Mouse (Mus musculus): ENCODE data around the gene Radil. TPM values are rescaled to one million over a fixed set of nuclear protein-coding genes. Genes with fewer than 3 reads are reported as not detected.
A peak's percentile ranks its signal among the peaks of the same experiment; 100 is the strongest.

Gene Radil
- polyA plus RNA-seq, 1 experiment: not detected

DNA sequence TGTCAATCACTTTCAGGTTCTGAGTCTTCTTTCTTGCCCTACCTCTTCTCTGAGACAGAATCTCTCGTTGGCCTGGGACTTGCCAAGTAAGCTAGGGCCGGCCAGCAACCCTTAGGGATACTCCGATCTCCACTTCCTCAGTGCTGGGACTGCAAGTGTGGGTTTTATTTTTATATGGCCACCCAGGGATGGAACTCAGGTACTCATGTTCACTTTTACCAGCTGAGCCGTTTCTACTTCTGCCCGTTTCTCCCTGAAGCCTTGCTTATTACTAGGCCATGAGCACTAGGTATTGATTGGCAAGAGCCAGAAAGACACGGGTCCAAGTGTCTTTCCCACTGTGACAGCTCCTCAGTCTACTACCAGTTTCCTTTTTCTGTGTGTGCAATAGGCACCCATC, 87.9 kb downstream of the Radil start:
- Histone ChIP-seq H3K4me3 (ENCODE audit: insufficient read depth, low read depth, low read length) (no peak overlapping the region), H3K27ac (ENCODE audit: insufficient read depth, low read depth, low read length) (peak overlapping the region; percentile 83), H3K4me1 (ENCODE audit: control insufficient read depth, insufficient read depth, low read length) (0 out of 2 replicates have a peak, but pooled peaks cover 6% of the 10 kb centered on the region)
- 82% methylated on average over 6 of the region's 6 CpGs for WGBS
- TF ChIP-seq CTCF (IDR thresholded peaks at IDR 0.05; ENCODE audit: insufficient read depth, low read depth, low read length) (no peak), POLR2A (IDR thresholded peaks at IDR 0.05; ENCODE audit: insufficient read depth, low read depth, low read length) (no peak)

DNA sequence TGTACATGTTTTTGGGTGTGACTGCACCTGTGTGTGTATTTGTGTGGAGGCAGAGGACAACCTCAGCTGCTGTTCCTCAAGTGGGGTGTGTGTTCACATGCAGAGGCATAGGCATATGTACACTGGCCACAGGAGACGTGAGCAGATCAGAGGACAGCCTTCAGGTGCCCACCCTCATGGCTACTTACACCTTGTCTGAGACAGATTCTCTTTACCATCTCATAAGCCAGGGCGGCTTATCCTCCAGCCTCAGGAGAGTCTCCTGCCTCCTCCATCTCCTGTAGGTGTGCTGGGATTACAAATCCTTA, 88.3 kb downstream of the Radil start:
- no peak overlapping the region for H3K27ac ChIP-seq (ENCODE audit: insufficient read depth, low read depth, low read length)
- 0 out of 2 replicates have a peak, but pooled peaks cover 6% of the 10 kb centered on the region for H3K4me1 ChIP-seq (ENCODE audit: control insufficient read depth, insufficient read depth, low read length)
- H3K4me3 ChIP-seq (ENCODE audit: insufficient read depth, low read depth, low read length): no peak overlapping the region
- WGBS: 93% methylated on average over 2 of the region's 2 CpGs
- TF ChIP-seq POLR2A (IDR thresholded peaks at IDR 0.05; ENCODE audit: insufficient read depth, low read depth, low read length) (no peak), CTCF (IDR thresholded peaks at IDR 0.05; ENCODE audit: insufficient read depth, low read depth, low read length) (no peak)

DNA sequence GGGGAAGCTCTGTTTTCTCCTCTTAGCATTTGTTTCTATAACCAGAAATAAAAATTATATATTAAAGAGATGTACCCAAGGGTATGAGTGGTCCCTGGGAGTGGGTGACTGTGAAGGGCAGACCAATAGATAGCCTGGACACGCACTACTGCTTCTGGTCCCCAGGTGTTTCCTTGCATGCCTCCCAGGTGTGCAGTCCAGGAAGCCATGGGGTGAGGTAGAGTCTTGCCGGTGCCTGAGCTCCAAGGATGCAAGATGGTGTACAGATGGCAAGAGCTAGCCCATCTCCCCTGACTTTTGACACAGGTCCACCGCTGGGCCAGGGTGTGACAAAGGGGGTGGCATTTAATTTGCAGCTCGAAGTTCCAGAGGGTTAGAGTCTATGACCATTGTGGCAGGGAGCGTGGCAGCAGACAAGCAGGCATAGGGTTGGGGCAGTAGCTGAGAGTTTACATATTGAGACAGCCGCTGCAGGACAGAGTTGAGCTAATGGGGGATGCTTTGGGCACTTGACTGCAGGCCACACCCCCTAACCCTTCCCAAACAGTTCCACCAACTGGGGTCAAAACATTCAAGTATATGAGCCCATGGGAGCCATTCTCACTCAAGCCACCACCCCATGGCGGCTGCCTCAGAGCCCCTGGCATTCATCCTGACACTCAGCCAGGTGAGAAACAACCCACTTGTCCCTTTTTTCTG, 88.8 kb downstream of the Radil start:
- Histone ChIP-seq H3K4me3 (ENCODE audit: insufficient read depth, low read depth, low read length) (no peak overlapping the region), H3K27ac (ENCODE audit: insufficient read depth, low read depth, low read length) (no peak overlapping the region), H3K4me1 (ENCODE audit: control insufficient read depth, insufficient read depth, low read length) (peaks cover 8% of the 10 kb centered on the region; the same call in 1 of the 2 replicates)
- TF ChIP-seq CTCF (IDR thresholded peaks at IDR 0.05; ENCODE audit: insufficient read depth, low read depth, low read length): no peak
- TF ChIP-seq POLR2A (IDR thresholded peaks at IDR 0.05; ENCODE audit: insufficient read depth, low read depth, low read length): no peak
- WGBS: 94% methylated on average over 7 of the region's 7 CpGs

DNA sequence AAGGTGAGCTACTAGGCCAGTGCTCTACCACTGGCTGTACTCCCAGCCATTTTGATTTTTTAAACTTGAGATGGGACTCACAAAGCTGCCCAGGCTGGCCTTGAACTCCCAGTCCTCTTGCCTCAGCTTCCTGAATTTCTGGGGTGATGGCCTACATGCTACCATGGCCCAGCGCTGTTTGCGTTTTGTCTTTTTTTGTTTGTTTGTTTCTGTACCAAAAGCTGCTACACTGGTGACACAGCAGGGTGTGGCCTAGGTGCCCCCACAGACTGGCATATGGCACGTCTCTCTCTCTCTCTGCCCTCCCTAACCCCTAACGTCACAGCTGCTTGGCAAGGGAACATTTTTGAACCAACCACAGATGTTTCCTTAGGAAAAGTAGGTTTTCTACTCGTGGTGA, 91.1 kb downstream of the Radil start:
- no peak overlapping the region for H3K27ac ChIP-seq (ENCODE audit: insufficient read depth, low read depth, low read length)
- H3K4me3 ChIP-seq (ENCODE audit: insufficient read depth, low read depth, low read length): no peak overlapping the region
- 66% methylated on average over 5 of the region's 5 CpGs for WGBS
- peaks cover 6% of the 10 kb centered on the region; the same call in 1 of the 2 replicates for H3K4me1 ChIP-seq (ENCODE audit: control insufficient read depth, insufficient read depth, low read length)
- TF ChIP-seq POLR2A (IDR thresholded peaks at IDR 0.05; ENCODE audit: insufficient read depth, low read depth, low read length) (no peak), CTCF (IDR thresholded peaks at IDR 0.05; ENCODE audit: insufficient read depth, low read depth, low read length) (no peak)

DNA sequence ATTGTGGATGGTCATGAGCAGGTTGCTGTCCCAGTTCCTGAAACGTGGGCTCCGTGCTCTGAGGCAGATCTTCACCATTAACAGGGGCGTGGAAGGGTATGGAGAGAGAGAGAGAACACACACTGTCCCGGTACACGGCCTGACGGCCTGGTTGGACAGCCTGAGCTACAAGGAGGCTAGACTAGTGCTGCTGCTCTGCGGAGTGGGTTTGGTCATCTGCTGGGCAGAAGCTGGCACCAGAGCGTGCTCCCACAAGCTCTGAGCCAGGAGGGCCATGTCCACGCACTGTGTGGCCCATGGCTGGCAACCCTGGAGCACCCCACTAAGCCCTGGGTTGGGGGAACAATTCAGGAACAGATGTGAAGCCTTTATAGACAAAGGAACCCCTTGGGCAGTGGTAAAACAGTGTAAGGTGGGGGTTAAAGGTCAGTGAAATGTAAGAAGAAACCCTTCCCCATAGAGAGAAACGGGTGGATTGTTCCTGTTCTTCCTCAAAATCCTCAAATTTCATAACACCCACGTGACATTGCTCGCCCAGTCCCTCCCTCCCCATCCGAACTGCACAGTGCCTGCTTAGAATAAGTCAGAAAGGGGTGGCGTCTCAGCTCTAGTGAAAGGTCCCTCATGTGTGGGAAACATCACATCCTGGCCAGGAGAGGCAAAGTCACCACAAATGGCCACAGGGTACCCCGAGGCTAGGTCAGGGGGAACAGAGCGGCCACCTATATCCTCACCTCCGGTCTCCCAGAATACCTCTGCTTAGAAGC, 91.9 kb downstream of the Radil start:
- no peak overlapping the region for H3K4me3 ChIP-seq (ENCODE audit: insufficient read depth, low read depth, low read length)
- H3K4me1 ChIP-seq (ENCODE audit: control insufficient read depth, insufficient read depth, low read length): peaks cover 5% of the 10 kb centered on the region; the same call in 1 of the 2 replicates
- TF ChIP-seq CTCF (IDR thresholded peaks at IDR 0.05; ENCODE audit: insufficient read depth, low read depth, low read length): no peak
- TF ChIP-seq POLR2A (IDR thresholded peaks at IDR 0.05; ENCODE audit: insufficient read depth, low read depth, low read length): no peak
- 86% methylated on average over 17 of the region's 17 CpGs for WGBS
- H3K27ac ChIP-seq (ENCODE audit: insufficient read depth, low read depth, low read length): no peak overlapping the region

DNA sequence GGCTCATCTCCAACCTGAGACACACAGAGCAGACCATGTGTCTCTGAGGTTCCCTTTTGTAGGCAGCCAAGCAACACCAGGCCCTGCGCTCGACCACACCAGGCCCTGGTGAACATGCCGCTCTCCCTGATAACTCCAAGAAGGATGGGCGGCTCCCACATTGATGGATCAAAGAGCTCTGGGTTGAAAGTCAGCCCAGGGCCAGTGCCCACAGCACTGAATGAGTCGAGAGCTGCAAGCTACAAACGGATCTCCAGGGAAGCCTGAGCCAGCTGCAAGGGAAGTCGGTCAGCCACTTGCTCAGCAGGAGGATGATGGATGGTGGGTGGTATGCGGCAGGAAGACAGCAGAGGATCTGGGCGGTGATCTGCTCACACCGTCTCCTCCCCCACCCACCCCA, 93.6 kb downstream of the Radil start:
- H3K4me1 ChIP-seq (ENCODE audit: control insufficient read depth, insufficient read depth, low read length): peaks cover 5% of the 10 kb centered on the region; the same call in 1 of the 2 replicates
- peak overlapping the region; percentile 3; the same call in 1 of the 2 replicates for H3K27ac ChIP-seq (ENCODE audit: insufficient read depth, low read depth, low read length)
- 62% methylated on average over 10 of the region's 10 CpGs for WGBS
- TF ChIP-seq POLR2A (IDR thresholded peaks at IDR 0.05; ENCODE audit: insufficient read depth, low read depth, low read length): no peak
- no peak for TF ChIP-seq CTCF (IDR thresholded peaks at IDR 0.05; ENCODE audit: insufficient read depth, low read depth, low read length)
- H3K4me3 ChIP-seq (ENCODE audit: insufficient read depth, low read depth, low read length): no peak overlapping the region

DNA sequence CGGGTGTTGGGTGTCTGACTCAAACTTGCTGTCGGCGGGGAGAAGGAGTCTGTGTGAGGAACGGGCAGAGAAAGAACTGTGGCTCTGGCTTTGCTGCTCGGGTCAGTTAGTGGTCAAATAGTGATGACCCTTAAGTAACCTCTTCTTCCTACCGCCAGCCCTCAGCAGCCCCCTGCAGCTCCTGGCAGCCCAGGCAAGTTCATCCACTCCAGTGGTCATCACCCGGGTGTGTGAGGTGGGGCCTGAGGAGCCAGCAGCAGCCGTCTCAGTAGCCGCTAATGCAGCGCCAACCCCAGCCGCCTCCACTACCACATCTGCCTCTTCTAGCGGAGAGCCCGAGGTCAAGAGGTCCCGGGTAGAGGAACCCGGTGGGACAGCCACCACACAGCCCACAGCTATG, 94.6 kb downstream of the Radil start:
- no peak overlapping the region for H3K27ac ChIP-seq (ENCODE audit: insufficient read depth, low read depth, low read length)
- 82% methylated on average over 15 of the region's 15 CpGs for WGBS

DNA sequence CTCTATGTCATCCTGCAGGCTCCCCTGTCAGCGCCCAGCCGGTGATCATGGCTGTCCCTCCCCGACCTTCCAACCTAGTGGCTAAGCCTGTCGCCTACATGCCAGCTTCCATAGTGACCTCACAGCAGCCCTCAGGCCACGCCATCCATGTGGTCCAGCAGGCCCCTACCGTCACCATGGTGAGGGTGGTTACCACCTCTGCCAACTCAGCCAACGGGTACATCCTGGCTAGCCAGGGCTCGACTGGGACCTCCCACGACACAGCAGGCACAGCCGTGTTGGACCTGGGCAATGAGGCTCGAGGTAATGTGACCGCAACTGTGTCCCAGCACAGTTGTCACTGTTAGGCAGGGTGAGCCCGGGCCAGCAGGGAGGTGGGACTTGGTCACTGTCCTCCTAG, 97.2 kb downstream of the Radil start:
- H3K4me3 ChIP-seq (ENCODE audit: insufficient read depth, low read depth, low read length): no peak overlapping the region
- 92% methylated on average over 13 of the region's 13 CpGs for WGBS
- TF ChIP-seq CTCF (IDR thresholded peaks at IDR 0.05; ENCODE audit: insufficient read depth, low read depth, low read length) (no peak), POLR2A (IDR thresholded peaks at IDR 0.05; ENCODE audit: insufficient read depth, low read depth, low read length) (no peak)
- H3K27ac ChIP-seq (ENCODE audit: insufficient read depth, low read depth, low read length): no peak overlapping the region
- peaks cover 7% of the 10 kb centered on the region; the same call in 1 of the 2 replicates for H3K4me1 ChIP-seq (ENCODE audit: control insufficient read depth, insufficient read depth, low read length)

More for the DNA sequence above, 94.6 kb downstream of the Radil start:
- Histone ChIP-seq H3K4me1 (ENCODE audit: control insufficient read depth, insufficient read depth, low read length) (peaks cover 8% of the 10 kb centered on the region; the same call in 1 of the 2 replicates), H3K4me3 (ENCODE audit: insufficient read depth, low read depth, low read length) (no peak overlapping the region)
- TF ChIP-seq CTCF (IDR thresholded peaks at IDR 0.05; ENCODE audit: insufficient read depth, low read depth, low read length) (no peak), POLR2A (IDR thresholded peaks at IDR 0.05; ENCODE audit: insufficient read depth, low read depth, low read length) (no peak)

DNA sequence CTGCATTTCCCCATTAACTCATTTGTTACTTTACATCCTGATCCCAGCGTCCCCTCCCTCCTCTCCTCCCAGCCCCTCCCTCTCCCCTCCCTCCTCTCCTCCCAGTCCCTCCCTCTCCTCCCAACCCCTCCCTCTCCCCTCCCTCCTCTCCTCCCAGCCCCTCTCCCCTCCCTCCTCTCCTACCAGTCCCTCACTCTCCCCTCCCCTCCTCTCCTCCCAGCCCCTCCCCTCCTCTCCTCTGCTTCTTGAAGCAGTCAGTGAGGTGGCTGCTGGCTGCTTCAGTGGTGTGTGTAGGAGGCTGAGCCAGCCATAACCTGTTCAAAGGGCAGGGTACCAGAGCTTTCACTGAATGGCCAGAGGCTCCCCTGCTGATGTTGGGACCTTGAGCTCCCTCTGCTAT, 99.1 kb downstream of the Radil start:
- 20% methylated on average over 1 of the region's 1 CpGs for WGBS

More for the DNA sequence above, 99.1 kb downstream of the Radil start:
- peaks cover 11% of the 10 kb centered on the region for H3K4me1 ChIP-seq (ENCODE audit: control insufficient read depth, insufficient read depth, low read length)
- H3K4me3 ChIP-seq (ENCODE audit: insufficient read depth, low read depth, low read length): no peak overlapping the region
- no peak overlapping the region for H3K27ac ChIP-seq (ENCODE audit: insufficient read depth, low read depth, low read length)
- no peak for TF ChIP-seq CTCF (IDR thresholded peaks at IDR 0.05; ENCODE audit: insufficient read depth, low read depth, low read length)
- no peak for TF ChIP-seq POLR2A (IDR thresholded peaks at IDR 0.05; ENCODE audit: insufficient read depth, low read depth, low read length)

Measured in olfactory bulb, adult 2 months (tissue).